Mouse (Mus musculus) kidney, postnatal 14 days (tissue): ENCODE results near the gene Tmem131.
"Not testable (repeated sequence)": the region's sequence is repeated elsewhere in the genome, so short reads cannot be mapped to it uniquely, and the experiment has no call there.

Experiments
- DNase-seq: peaks from one replicate; pipeline ENCODE4 v3.0.0; 2022; ENCODE audit warnings: mixed read lengths

Tmem131 gene

GRCm38 (mm10) chr1:36914455-36915199, 28.8 kb downstream of the Tmem131 start:
- peak; percentile 81 for DNase-seq

GRCm38 (mm10) chr1:36913806-36914205, 29.7 kb downstream of the Tmem131 start:
- no peak for DNase-seq

- no peak for DNase-seq
Observed at GRCm38 (mm10) chr1:36912239-36912638, 31.2 kb downstream of the Tmem131 start.

- DNase-seq = no peak
Observed at GRCm38 (mm10) chr1:36911603-36912002, 31.9 kb downstream of the Tmem131 start.

- DNase-seq = no peak
Observed at GRCm38 (mm10) chr1:36910397-36910796, 33.1 kb downstream of the Tmem131 start.

- DNase-seq = not testable (repeated sequence)
Observed at GRCm38 (mm10) chr1:36909965-36910364, 33.5 kb downstream of the Tmem131 start.

GRCm38 (mm10) chr1:36905216-36905615, 38.2 kb downstream of the Tmem131 start:
- no peak for DNase-seq

- DNase-seq = no peak
Observed at GRCm38 (mm10) chr1:36904489-36904888, 39.0 kb downstream of the Tmem131 start.

- DNase-seq = no peak
Observed at GRCm38 (mm10) chr1:36904084-36904451, 39.4 kb downstream of the Tmem131 start.

GRCm38 (mm10) chr1:36903376-36904083, 39.9 kb downstream of the Tmem131 start:
- DNase-seq = no peak

GRCm38 (mm10) chr1:36902533-36903315, 40.7 kb downstream of the Tmem131 start:
- DNase-seq = no peak

- no peak for DNase-seq
Observed at GRCm38 (mm10) chr1:36899622-36900021, 43.8 kb downstream of the Tmem131 start.

GRCm38 (mm10) chr1:36896423-36896822, 47.0 kb downstream of the Tmem131 start:
- DNase-seq = no peak

GRCm38 (mm10) chr1:36895452-36895851, 48.0 kb downstream of the Tmem131 start:
- DNase-seq = no peak

GRCm38 (mm10) chr1:36894136-36894535, 49.3 kb downstream of the Tmem131 start:
- DNase-seq = no peak

GRCm38 (mm10) chr1:36893720-36894119, 49.7 kb downstream of the Tmem131 start:
- DNase-seq = not testable (repeated sequence)

GRCm38 (mm10) chr1:36893146-36893545, 50.3 kb downstream of the Tmem131 start:
- no peak for DNase-seq

GRCm38 (mm10) chr1:36892461-36892860, 51.0 kb downstream of the Tmem131 start:
- no peak for DNase-seq

GRCm38 (mm10) chr1:36889016-36889415, 54.5 kb downstream of the Tmem131 start:
- no peak for DNase-seq

GRCm38 (mm10) chr1:36887172-36887571, 56.3 kb downstream of the Tmem131 start:
- DNase-seq = no peak

- no peak for DNase-seq
Observed at GRCm38 (mm10) chr1:36886489-36886888, 57.0 kb downstream of the Tmem131 start.

GRCm38 (mm10) chr1:36884536-36884935, 58.9 kb downstream of the Tmem131 start:
- no peak for DNase-seq

- no peak for DNase-seq
Observed at GRCm38 (mm10) chr1:36883805-36884204, 59.7 kb downstream of the Tmem131 start.

- no peak for DNase-seq
Observed at GRCm38 (mm10) chr1:36879154-36879553, 64.3 kb downstream of the Tmem131 start.
